Mouse (Mus musculus) splenic B cell, adult 2 months (primary cell): ENCODE results near the gene Tnfrsf18.

ENCODE experiments used
- DNase-seq: peaks from one replicate; pipeline ENCODE4 v3.0.0-alpha.2; 2011; ENCODE audit warnings: low read depth, low spot score
- H3K27me3 ChIP-seq: 2 replicates; pipeline ENCODE4 v1.6.1; 2012; ENCODE audit warnings: mild to moderate bottlenecking, low read length, moderate library complexity, mixed read lengths; ENCODE audit not compliant: control insufficient read depth, poor library complexity, insufficient read depth, severe bottlenecking
- H3K36me3 ChIP-seq: 2 replicates; pipeline ENCODE4 v1.6.1; 2012; ENCODE audit warnings: mild to moderate bottlenecking, low read length, moderate library complexity, mixed read lengths; ENCODE audit not compliant: control insufficient read depth, poor library complexity, insufficient read depth, severe bottlenecking

Gene Tnfrsf18

GRCm38 (mm10) chr4:156077499-156078301 is 51.7 kb downstream of the Tnfrsf18 start:
- H3K27me3 ChIP-seq = no peaks in the 10 kb centered on the region
- DNase-seq = peak; percentile 65
- H3K36me3 ChIP-seq = no peaks in the 10 kb centered on the region
